Mouse (Mus musculus) retina, embryonic 14.5 days (tissue): ENCODE results near the gene Dbndd2.

Source experiments
- DNase-seq: peaks from one replicate; pipeline ENCODE4 v3.0.0-alpha.2; 2015; ENCODE audit warnings: low spot score

Dbndd2 gene

GRCm38 (mm10) chr2:164500511-164500910, 14.6 kb downstream of the Dbndd2 start:
- no peak for DNase-seq

- DNase-seq = no peak
Measured at GRCm38 (mm10) chr2:164504919-164505318, 19.0 kb downstream of the Dbndd2 start.

DNA sequence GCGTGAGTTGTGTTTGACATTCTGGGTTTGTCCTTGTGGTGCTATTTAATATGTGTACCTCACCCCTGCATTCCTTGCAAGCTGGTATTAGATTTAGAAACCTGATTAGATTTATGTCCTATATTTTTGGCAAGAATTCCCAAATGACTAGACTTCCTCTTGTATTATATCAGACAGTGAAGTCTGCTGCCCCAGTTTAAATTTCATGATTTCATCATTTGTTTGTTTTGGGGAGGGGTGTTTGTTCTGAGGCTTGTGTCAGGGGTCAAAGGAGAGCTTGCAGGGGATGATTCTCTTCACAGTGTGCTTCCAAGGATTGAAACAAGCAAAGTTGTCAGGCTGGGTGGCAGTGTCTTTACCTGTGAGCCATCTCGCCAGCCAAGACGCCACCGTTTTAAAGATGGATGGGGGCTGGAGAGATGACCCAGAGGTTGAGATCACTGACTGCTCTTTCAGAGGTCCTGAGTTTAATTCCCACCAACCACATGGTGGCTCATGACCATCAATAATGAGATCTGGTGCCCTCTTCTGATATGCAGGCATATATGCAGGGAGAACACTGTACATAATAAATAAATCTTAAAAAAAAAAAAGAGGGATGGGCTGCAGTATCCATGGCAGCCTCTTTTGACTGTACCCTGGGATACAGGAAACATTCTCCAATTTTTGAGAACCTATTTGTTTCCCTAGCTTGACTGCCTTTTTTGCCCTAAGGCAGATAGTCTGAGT, 19.9 kb downstream of the Dbndd2 start:
- DNase-seq = no peak

DNA sequence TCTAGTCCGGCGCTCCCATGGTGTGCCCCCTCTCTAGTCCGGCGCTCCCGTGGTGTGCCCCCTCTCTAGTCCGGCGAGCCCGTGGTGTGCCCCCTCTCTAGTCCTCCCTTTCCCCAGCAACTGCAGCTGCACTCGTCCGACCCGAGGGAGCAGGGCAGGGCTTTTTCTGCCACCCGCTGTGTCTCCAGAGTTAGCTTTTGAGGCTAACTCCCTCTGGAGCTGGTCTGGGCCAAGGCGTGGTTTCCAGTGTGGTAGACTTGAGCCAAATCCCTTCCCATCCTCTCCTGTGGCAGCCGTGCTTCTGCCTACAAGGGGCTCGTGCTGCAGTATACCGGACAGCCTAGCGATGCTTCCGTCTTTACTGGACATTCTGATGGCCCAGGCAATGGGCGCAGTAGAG, 21.9 kb downstream of the Dbndd2 start:
- no peak for DNase-seq

DNA sequence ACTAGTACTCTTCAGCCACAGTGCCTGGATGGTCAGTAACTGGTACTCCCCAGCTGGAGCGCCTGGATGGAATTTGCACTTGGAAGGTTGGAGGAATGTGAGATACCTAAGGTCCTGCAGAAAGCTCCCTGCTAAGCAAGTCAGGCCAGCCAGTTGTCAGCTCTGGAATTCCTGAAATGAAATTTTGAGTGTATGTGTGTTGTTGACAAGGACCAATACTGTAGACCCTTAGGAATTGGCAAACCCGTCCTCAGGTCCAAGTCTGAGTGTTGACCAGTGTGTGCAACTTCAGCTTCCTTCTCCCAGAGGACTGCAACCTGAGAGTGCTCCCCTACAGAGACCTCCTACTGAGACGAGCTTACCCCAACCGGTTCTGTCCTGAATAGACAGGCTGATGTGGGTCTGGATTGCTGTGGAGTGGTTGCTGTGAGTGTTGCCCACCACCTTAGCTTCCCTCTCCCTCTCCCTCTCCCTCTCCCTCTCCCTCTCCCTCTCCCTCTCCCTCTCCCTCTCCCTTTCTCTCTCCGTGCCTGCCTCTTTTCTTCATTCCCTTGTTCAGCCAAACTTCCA, 24.8 kb downstream of the Dbndd2 start:
- DNase-seq = no peak

GRCm38 (mm10) chr2:164512121-164512909, 26.4 kb downstream of the Dbndd2 start:
- peak; percentile 12 for DNase-seq

DNA sequence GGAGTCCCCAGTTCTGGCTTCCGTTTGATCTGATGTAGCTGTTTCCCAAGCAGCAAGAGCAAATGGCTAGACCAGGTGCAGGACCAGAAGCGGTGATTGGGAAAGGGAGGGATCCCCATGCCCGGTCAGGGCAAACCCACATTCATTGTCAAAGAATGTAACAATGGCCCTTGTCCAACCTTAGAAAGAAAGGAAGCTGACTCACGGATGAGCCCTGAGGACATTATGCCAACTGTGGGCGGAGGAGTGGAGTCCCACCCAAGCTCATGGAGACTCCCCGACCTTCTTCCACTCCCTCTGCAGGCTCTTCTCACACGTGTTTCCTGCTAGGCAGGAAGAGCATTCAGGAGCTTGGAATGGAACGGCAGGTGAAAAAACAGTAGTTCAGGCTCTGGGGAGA, 27.5 kb downstream of the Dbndd2 start:
- no peak for DNase-seq

- DNase-seq = no peak
Measured at GRCm38 (mm10) chr2:164514916-164515315, 29.0 kb downstream of the Dbndd2 start.

GRCm38 (mm10) chr2:164515897-164516296, 30.0 kb downstream of the Dbndd2 start:
- no peak for DNase-seq

DNA sequence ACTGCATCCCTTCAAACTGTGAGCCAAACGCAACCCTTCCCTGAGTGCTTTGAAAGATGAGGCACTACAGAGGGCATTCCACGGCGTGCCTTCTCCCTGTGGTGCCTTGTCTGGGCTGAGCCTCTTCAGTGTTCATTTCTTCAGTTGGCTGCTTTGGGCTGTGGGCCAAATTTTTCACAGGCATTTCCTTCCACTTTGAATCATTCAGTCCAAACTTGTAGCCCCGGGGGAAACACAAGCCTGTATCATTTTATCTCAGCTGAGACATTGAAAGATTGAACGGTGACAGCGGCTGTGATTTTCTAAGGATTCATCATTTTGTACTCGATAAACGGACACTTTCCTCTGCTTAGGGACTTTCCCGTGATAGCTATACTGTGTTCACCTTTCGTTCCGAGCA, 30.7 kb downstream of the Dbndd2 start:
- no peak for DNase-seq

- peak; percentile 72 for DNase-seq
Measured at GRCm38 (mm10) chr2:164517485-164518221, 31.7 kb downstream of the Dbndd2 start.

- DNase-seq = no peak
Measured at GRCm38 (mm10) chr2:164518266-164519170, 32.6 kb downstream of the Dbndd2 start.

DNA sequence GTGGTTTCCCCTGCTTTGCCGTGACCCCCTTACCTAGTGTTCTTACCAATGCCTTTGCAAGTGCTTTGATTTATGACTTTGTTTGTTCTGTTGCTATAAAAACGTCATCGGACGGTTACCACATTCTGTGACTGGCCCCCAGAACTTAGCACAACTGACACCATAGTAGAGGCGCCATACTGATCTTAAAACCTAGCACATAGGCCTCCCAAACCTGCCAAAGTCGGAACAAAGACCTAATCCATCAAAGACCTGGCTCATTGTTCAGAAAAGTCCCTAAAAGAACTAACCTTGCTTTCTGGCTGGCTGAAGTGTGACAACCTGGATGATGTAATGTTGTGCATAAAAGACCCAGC, 33.2 kb downstream of the Dbndd2 start:
- DNase-seq = no peak

DNA sequence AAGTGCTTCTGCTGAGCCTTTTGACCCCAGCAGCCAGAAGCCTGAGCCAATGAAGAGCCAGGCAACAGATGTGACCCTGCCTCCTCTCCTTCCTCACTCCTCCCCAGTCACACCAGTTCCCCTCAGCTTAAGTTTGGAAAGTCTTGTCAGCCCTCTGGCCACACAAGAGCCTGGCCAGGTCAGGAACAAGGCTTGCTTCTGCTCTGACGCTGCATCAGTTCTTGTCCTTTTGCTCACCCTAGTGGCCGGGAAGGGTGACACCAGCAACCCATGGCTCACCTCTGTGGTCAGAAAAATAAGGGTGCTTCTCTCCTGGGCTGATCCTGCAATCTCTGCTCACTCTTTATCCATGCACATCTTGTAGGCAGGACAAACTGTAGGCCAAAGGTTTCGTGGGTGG, 34.9 kb downstream of the Dbndd2 start:
- peak; percentile 27 for DNase-seq

DNA sequence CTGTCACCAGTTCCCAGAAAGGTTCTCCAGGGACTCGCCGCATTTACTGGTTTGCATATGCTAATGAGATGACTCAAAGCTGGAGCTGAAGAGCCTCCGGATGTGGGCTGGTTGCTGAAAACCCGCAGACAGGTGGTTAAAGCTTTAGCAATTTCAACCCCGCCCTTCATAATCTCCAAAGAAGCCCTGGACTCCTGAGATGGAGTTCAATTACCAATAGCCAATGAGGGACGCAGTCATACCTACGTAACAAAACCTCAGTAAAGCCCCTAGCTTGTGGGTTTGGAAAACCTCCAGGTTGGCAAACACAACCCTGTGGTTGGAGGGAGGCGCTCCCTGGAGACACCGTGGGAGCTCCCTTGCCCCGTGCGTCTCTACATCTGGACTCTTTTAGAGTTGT, 35.9 kb downstream of the Dbndd2 start:
- DNase-seq = no peak

- no peak for DNase-seq
Measured at GRCm38 (mm10) chr2:164522280-164522679, 36.4 kb downstream of the Dbndd2 start.

DNA sequence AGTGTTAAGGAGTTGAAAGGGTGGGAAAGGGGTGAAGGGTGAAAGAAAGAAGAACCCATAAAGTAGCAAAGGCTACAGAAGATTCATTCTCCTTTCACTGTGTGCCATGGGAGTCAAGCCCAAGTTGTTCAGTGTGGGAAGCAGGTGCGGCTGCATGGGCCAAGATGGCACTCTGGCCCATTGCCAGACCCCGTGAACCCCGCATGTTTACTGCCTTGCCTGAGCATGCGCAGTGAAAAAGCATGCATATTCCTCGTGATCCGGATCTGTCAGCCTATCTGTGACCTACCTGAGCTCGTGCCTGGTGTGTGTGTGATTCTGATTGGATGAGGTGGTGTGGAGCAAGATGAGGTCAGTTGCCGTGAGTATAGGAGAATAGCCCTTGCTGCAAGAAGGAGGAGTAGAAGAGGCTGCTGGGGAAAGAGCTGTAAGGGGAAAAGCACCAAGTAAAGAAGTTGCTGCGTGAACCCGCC, 37.4 kb downstream of the Dbndd2 start:
- no peak for DNase-seq

GRCm38 (mm10) chr2:164528557-164528956, 42.7 kb downstream of the Dbndd2 start:
- DNase-seq = no peak

DNA sequence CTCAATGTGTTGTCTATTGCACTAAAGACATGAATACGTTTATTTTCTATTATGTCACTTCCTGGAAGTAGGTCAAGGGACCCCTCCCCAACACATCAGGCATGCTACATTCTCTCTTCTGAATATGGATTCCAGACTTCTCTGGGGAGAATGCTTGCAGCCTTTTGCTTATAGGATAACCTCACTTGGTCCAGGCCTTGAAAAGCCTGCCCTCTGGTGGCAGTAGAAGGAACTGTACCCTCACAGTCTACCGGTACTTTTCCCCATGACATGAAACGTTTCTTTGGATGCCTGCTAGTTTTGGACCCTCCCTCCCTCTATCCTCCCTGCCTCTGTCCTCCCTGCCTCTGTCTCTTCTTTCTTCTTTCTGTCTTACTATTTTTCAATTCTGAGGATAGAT, 45.3 kb downstream of the Dbndd2 start:
- DNase-seq = peak; percentile 83

DNA sequence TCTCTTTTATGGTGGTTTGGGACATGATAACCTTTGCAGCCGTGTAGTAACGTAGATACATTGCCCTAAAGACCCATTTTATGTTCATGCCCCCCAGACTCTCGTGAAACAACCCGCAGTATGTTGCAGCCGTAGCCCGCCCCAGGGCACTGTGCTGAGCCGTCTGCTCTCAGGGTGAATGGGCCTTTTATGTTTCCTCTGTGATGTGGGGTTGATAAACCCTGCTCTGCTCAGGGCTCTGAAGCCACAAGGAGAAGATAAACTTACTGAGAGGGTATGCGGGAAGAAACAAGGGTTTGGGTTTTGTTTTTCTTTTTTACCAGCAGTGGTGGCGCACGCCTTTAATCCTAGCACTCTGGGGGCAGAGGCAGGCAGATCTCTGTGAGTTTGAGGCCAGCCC, 48.4 kb downstream of the Dbndd2 start:
- DNase-seq = no peak

- DNase-seq = no peak
Measured at GRCm38 (mm10) chr2:164537003-164537402, 51.1 kb downstream of the Dbndd2 start.
